Mouse (Mus musculus) heart, adult 2 months (tissue): ENCODE measurements around the gene Sgce.

Experiments used
- CTCF ChIP-seq: fragments of 200-600 bp; IDR thresholded peaks from 2 replicates; pipeline ENCODE4 v1.8.1; 2022; ENCODE audit warnings: antibody characterized with exemption, mild to moderate bottlenecking, moderate library complexity
- EP300 ChIP-seq: fragments of 200-500 bp; IDR thresholded peaks from 2 replicates; pipeline ENCODE4 v1.6.1; 2011; ENCODE audit warnings: low read depth, low read length, control low read depth; ENCODE audit not compliant: insufficient read depth

GRCm38 (mm10) chr6:4738717-4739116 lies 8.3 kb downstream of the Sgce start:
- TF ChIP-seq CTCF: no peak
- TF ChIP-seq EP300: no peak
